Mouse (Mus musculus) liver, embryonic 14.5 days (tissue): ENCODE measurements around the gene Kat7. TPM values are rescaled to one million over a fixed set of nuclear protein-coding genes. Genes with fewer than 3 reads are reported as not detected.

ENCODE experiments used
- ATAC-seq: fragments of 200-750 bp; cut with Nextera tagmentation; 2 replicates; pipeline ENCODE4 v1.8.0; 2017; ENCODE audit warnings: moderate number of reproducible peaks, mild to moderate bottlenecking, moderate library complexity; ENCODE audit not compliant: insufficient read depth
- DNase-seq, 3 experiments: peaks; one replicate each; pipeline ENCODE4 v3.0.0-alpha.2; 2012 to 2013; ENCODE audit warnings: low read depth in 3 of 3, low spot score in 3 of 3
- H3K27ac ChIP-seq: fragments of 300-500 bp; sonication (generic); 2 replicates; pipeline ENCODE4 v1.5.1; 2014; ENCODE audit warnings: moderate library complexity, mild to moderate bottlenecking, control low read depth, inconsistent platforms
- H3K27me3 ChIP-seq: fragments of 300-500 bp; sonication (generic); 2 replicates; pipeline ENCODE4 v1.6.1; 2014; ENCODE audit warnings: mild to moderate bottlenecking, low read length, moderate library complexity; ENCODE audit not compliant: control insufficient read depth, insufficient read depth
- H3K36me3 ChIP-seq: fragments of 300-500 bp; sonication (generic); replicated peaks from 2 replicates; pipeline ENCODE4 v1.6.1; 2014; ENCODE audit warnings: low read depth; ENCODE audit not compliant: control insufficient read depth, insufficient read depth
- H3K4me1 ChIP-seq, 2 experiments: fragments of 200-500 bp in 1 of 2; fragments of 300-500 bp in 1 of 2; sonication (generic) in 1 of 2; replicated peaks; 2 replicates each; pipeline ENCODE4 v1.6.1; 2012 to 2014; ENCODE audit warnings: antibody characterized with exemption in 1 of 2, inconsistent platforms in 1 of 2, low read length in 1 of 2; ENCODE audit not compliant: control insufficient read depth in 2 of 2, insufficient read depth in 2 of 2
- H3K4me2 ChIP-seq: fragments of 300-500 bp; sonication (generic); 2 replicates; pipeline ENCODE4 v1.6.1; 2014; ENCODE audit warnings: low read depth, mild to moderate bottlenecking, control low read depth, moderate library complexity
- H3K4me3 ChIP-seq, 2 experiments: fragments of 200-500 bp in 1 of 2; fragments of 300-500 bp in 1 of 2; sonication (generic) in 1 of 2; 2 replicates each; pipeline ENCODE4 v1.5.1; 2012 to 2014; ENCODE audit warnings: low read depth in 2 of 2, low read length in 2 of 2, mild to moderate bottlenecking in 2 of 2, control low read depth in 1 of 2, inconsistent platforms in 1 of 2, moderate library complexity in 1 of 2; ENCODE audit not compliant: insufficient read depth in 1 of 2
- H3K9ac ChIP-seq: fragments of 300-500 bp; sonication (generic); replicated peaks from 2 replicates; pipeline ENCODE4 v1.6.1; 2014; ENCODE audit warnings: mild to moderate bottlenecking, control low read depth, moderate library complexity
- H3K9me3 ChIP-seq: fragments of 300-500 bp; sonication (generic); 2 replicates; pipeline ENCODE4 v1.6.1; 2016; ENCODE audit warnings: low read length, mixed read lengths; ENCODE audit not compliant: control insufficient read depth
- CTCF ChIP-seq: IDR thresholded peaks from 2 replicates; pipeline ENCODE4 v1.5.1; 2016; ENCODE audit warnings: antibody characterized with exemption, low read depth, control low read depth
- EP300 ChIP-seq: IDR thresholded peaks from 2 replicates; pipeline ENCODE4 v1.6.1; 2016; ENCODE audit warnings: antibody characterized with exemption, low read depth
- WGBS: fragments of 180-500 bp; shearing (Covaris S2); extraction: QIAGEN DNeasy Blood & Tissue Kit; methylation state at CpG from one replicate; pipeline ENCODE4 v1.1.7; 2014; ENCODE audit not compliant: insufficient replicate concordance; 5-methylcytosine and 5-hydroxymethylcytosine counted together
- polyA plus RNA-seq, 2 experiments: library from polyadenylated mRNA; depleted of rRNA in 1 of 2; stranded (reverse) in 1 of 2; unstranded in 1 of 2; fragments of >200 nt; fragmentation: Nextera tagmentation in 1 of 2; extraction: Ambion mirVana in 1 of 2; gene quantifications; 2 replicates each; pipeline versions ENCODE4 v1.2.1 to v1.2.3; 2012 to 2014

Kat7 gene
- polyA plus RNA-seq, 2 experiments: 19.4 to 23.6 TPM

DNA sequence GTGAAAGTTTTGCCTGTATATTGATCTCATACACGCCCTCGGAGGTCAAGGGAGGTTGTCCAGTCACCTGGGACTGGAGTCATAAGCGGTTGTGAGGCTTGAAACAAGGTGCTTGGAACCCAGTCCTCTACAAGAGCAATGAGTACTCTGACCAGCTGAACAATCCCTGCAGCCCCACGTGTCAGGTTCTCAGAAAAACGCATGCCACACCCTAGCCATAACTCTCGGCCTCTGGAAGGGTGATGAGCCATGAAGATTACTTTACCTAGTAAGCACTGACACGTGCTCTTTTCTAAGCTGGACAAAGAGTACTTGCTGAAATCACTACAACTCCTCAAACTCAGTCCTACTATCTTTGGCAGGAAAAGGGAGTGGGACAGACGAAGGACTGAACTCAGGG, 2.5 kb downstream of the Kat7 start:
- WGBS: 42% methylated on average over 8 of the region's 8 CpGs
- Histone ChIP-seq H3K4me3 (peak overlapping the region in 1 of 2 experiments; percentile 2; a peak in 1 of 4 replicates), H3K4me1 (peaks cover 21 to 26% of the 10 kb centered on the region in 2 experiments), H3K27ac (no peak overlapping the region), H3K4me2 (peak overlapping the region; percentile 76), H3K27me3 (no peaks in the 10 kb centered on the region), H3K9ac (no peak overlapping the region), H3K36me3 (peaks cover 32% of the 10 kb centered on the region), H3K9me3 (no peaks in the 10 kb centered on the region)
- ATAC-seq (no peak), DNase-seq (no peak)
- TF ChIP-seq CTCF: no peak
- no peak for TF ChIP-seq EP300

DNA sequence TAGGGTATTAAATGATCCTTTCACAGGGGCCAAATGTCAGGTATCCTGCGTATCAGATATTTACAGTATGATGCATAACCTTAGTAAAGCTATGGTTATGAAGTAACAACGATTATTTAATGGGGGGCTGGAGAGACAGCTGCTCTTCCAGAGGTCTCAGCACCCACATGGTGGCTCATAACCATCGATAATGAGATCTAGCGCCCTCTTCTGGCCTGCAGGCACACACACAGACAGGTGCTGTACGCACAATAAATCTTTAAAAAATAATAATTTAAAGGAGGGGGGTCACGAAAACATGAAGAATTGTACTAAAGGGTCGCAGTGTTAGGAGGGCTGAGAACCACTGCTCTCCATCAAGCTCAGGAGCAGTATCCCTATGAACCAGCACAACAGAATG, 4.4 kb downstream of the Kat7 start:
- Histone ChIP-seq H3K27me3 (no peaks in the 10 kb centered on the region), H3K9ac (no peak overlapping the region), H3K9me3 (no peaks in the 10 kb centered on the region), H3K4me1 (peaks cover 13 to 14% of the 10 kb centered on the region in 2 experiments), H3K36me3 (peaks cover 50% of the 10 kb centered on the region), H3K4me3 (no peak overlapping the region), H3K4me2 (no peak overlapping the region), H3K27ac (no peak overlapping the region)
- DNase-seq: no peak
- TF ChIP-seq EP300: no peak
- TF ChIP-seq CTCF: peak; percentile 61
- WGBS: 80% methylated on average over 7 of the region's 7 CpGs
- ATAC-seq: no peak

DNA sequence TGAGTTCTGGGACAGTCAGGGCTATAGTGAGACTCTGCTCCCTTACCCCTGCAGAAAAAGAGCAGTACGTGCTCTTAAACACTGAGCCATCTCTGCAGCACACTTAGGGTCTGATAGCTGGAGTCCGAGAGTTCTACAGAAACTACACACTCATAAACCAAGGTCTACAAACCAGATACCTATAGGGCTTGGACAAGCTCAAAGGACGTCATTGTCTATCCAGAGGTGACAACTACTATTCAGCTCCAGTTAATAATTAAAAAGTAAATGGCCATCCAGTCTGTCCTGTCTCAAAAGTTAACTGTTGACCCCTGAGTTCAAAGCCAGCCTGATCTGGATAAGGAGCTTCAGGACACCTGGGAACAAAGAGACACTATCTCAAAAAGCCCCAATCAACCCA, 8.3 kb downstream of the Kat7 start:
- 86% methylated on average over 3 of the region's 3 CpGs for WGBS
- H3K4me1 ChIP-seq: no peaks in the 10 kb centered on the region; a peak in 1 of 4 replicates
- no peak for TF ChIP-seq CTCF
- TF ChIP-seq EP300: no peak
- no peak for ATAC-seq
- no peak overlapping the region for H3K4me2 ChIP-seq
- no peak overlapping the region for H3K9ac ChIP-seq
- H3K27me3 ChIP-seq: no peaks in the 10 kb centered on the region
- H3K4me3 ChIP-seq: no peak overlapping the region
- DNase-seq: no peak
- peaks cover 82% of the 10 kb centered on the region for H3K36me3 ChIP-seq
- H3K9me3 ChIP-seq: no peaks in the 10 kb centered on the region
- no peak overlapping the region for H3K27ac ChIP-seq

DNA sequence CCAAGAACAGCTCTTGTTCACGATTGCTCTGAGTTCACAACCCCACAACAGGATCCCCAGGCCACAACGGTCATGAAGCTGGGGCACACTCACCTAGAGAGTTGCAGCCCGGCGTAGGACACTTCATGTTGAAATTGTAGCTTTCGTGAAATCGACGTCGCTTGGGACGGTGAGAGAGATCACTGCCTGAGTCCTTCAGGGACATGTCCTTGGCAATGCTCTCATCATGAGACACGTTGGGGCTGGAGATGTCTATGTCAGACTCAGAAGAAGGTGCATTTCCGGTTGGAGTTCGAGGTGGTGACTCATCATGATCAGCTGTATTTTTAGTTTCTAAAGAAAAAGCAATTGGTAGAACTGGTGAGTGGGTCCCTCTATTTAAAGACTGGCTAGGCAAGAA, 10.2 kb downstream of the Kat7 start:
- Histone ChIP-seq H3K9me3 (no peaks in the 10 kb centered on the region), H3K27me3 (no peaks in the 10 kb centered on the region), H3K27ac (no peak overlapping the region), H3K36me3 (peaks cover 77% of the 10 kb centered on the region), H3K4me2 (no peak overlapping the region), H3K4me1 (no peaks in the 10 kb centered on the region; a peak in 1 of 4 replicates), H3K9ac (no peak overlapping the region), H3K4me3 (no peak overlapping the region)
- whole genome bisulfite sequencing: 84% methylated on average over 12 of the region's 12 CpGs
- ATAC-seq (no peak), DNase-seq (no peak)
- TF ChIP-seq EP300 (no peak), CTCF (no peak)

DNA sequence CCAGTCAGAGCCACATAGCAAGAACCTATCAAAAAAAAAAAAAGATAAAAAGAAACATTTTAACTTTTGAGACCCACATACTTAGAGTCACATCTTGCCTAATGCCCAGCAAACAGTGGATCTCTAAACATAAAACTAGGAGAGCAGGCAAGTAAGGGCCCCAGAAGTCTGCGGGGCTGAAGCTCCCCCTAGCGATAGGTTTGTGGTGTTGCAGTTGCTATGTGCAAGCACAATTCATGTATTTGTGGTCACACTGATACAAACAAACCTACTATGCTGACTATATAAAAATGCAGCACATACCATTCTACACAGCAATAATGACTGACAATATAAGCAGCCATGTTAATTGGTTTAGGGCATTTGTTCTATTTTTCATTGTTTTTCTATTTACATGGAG, 11.9 kb downstream of the Kat7 start:
- peak; percentile 92 for TF ChIP-seq CTCF
- TF ChIP-seq EP300: no peak
- Histone ChIP-seq H3K9ac (no peak overlapping the region), H3K4me2 (no peak overlapping the region), H3K27me3 (no peaks in the 10 kb centered on the region), H3K4me3 (no peak overlapping the region), H3K27ac (no peak overlapping the region), H3K36me3 (peaks cover 82% of the 10 kb centered on the region), H3K4me1 (no peaks in the 10 kb centered on the region; a peak in 2 of 4 replicates), H3K9me3 (no peaks in the 10 kb centered on the region)
- DNase-seq (peak in 1 of 3 experiments; percentile 39), ATAC-seq (no peak)
- WGBS: 6% methylated on average over 2 of the region's 2 CpGs
